Mouse (Mus musculus) ES-E14 (cell line): ENCODE results near the gene Grb7. TPM values are rescaled to one million over a fixed set of nuclear protein-coding genes. Genes with fewer than 3 reads are reported as not detected.

Experiments
- DNase-seq: peaks from one replicate; pipeline ENCODE4 v3.0.0-alpha.2; 2013; ENCODE audit warnings: low read depth, low spot score
- H3K27ac ChIP-seq: 2 replicates; pipeline ENCODE4 v1.5.1; 2012; ENCODE audit warnings: low read depth, mild to moderate bottlenecking, low read length, moderate library complexity, mixed read lengths; ENCODE audit not compliant: poor library complexity, insufficient read depth, severe bottlenecking
- H3K36me3 ChIP-seq: 2 replicates; pipeline ENCODE4 v1.6.1; 2012; ENCODE audit warnings: mild to moderate bottlenecking, low read length, moderate library complexity, mixed read lengths; ENCODE audit not compliant: control insufficient read depth, poor library complexity, insufficient read depth, severe bottlenecking
- H3K4me1 ChIP-seq, 2 experiments: fragments of 150-350 bp in 1 of 2; sonication (generic) in 1 of 2; 2 replicates each; pipeline ENCODE4 v1.6.1; 2012; ENCODE audit warnings: low read length in 2 of 2, mild to moderate bottlenecking in 1 of 2, mixed read lengths in 1 of 2; ENCODE audit not compliant: control insufficient read depth in 2 of 2, insufficient read depth in 2 of 2, poor library complexity in 1 of 2
- H3K4me3 ChIP-seq, 2 experiments: fragments of 150-350 bp in 1 of 2; sonication (generic) in 1 of 2; 2 replicates each; pipeline ENCODE4 v1.5.1; 2012; ENCODE audit warnings: low read length in 2 of 2, low read depth in 1 of 2, mild to moderate bottlenecking in 1 of 2, mixed read lengths in 1 of 2; ENCODE audit not compliant: insufficient read depth in 1 of 2, poor library complexity in 1 of 2, severe bottlenecking in 1 of 2
- H3K9ac ChIP-seq: 2 replicates; pipeline ENCODE4 v1.6.1; 2012; ENCODE audit warnings: low read depth, mild to moderate bottlenecking, low read length, mixed read lengths; ENCODE audit not compliant: poor library complexity, insufficient read depth, severe bottlenecking
- H3K9me3 ChIP-seq: fragments of 150-350 bp; sonication (generic); 2 replicates; pipeline ENCODE4 v1.6.1; 2012; ENCODE audit warnings: low read depth, mild to moderate bottlenecking, low read length; ENCODE audit not compliant: control insufficient read depth, insufficient read depth
- CHD2 ChIP-seq: IDR thresholded peaks from 2 replicates; pipeline ENCODE4 v1.6.1; 2014; ENCODE audit warnings: mild to moderate bottlenecking, low read depth, low read length, inconsistent platforms
- HCFC1 ChIP-seq: IDR thresholded peaks from 2 replicates; pipeline ENCODE4 v1.6.1; 2012; ENCODE audit warnings: low read length, inconsistent platforms, borderline replicate concordance; ENCODE audit not compliant: insufficient read depth
- MAFK ChIP-seq: IDR thresholded peaks from 2 replicates; pipeline ENCODE4 v1.6.1; 2014; ENCODE audit warnings: mild to moderate bottlenecking, low read depth, low read length, inconsistent platforms; ENCODE audit not compliant: insufficient read depth
- ZC3H11A ChIP-seq: IDR thresholded peaks from 2 replicates; pipeline ENCODE4 v1.6.1; 2012; ENCODE audit warnings: low read depth, mild to moderate bottlenecking, inconsistent platforms, low read length, borderline replicate concordance
- ZNF384 ChIP-seq: IDR thresholded peaks from 2 replicates; pipeline ENCODE4 v1.6.1; 2012; ENCODE audit warnings: low read depth, low read length, inconsistent platforms
- in situ Hi-C, 2 experiments: fragments of 600-800 bp; cut with MboI; formaldehyde crosslinking; loops; one replicate each; pipeline ENCODE4 v1.15.1; 2025; ENCODE audit warnings: low sequenced_read_pairs in 2 of 2, inconsistent platforms in 1 of 2; ENCODE audit not compliant: unreplicated experiment in 2 of 2
- total RNA-seq: library from RNA; depleted of rRNA; stranded (reverse); fragments of 300-350 nt; gene quantifications from 2 replicates; pipeline ENCODE4 v1.2.3, GENCODE M21; 2012

The Grb7 gene
- total RNA-seq, 1 experiment = 12.1 TPM

DNA sequence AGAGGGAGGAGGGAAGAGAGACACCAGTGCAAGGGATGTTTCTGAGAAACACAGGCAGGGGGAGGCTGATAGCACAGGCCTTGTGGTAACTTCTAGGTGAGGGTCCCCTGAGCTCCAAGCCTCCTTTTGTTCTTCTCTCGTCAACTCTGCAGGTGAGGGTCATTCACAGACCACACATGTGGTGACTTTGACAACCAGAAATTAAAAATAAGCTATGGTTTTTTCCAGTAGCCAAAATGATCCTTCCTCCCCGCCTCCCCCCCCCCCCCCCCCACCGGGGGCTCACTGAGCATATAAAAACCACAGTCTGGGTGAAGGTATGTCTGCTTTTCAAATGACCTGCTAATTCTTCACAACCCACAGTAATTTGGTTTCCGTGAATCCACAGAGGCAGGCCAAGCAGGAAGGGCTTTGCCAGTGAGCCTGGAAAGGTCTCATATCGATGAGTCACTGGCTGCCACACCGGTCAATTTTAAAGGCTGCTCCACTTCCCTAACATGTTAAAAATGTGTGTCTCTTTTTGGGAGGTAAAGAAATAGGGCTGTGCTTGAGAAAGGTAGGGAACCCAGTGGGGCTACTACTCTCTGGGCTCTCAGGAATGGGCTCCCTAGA, 15.0 kb downstream of the Grb7 start:
- no peak for TF ChIP-seq HCFC1
- no peak for TF ChIP-seq ZC3H11A
- TF ChIP-seq CHD2 = no peak
- TF ChIP-seq ZNF384 = no peak
- TF ChIP-seq MAFK = no peak
- no peak overlapping the region for H3K27ac ChIP-seq
- H3K9me3 ChIP-seq = no peaks in the 10 kb centered on the region
- in situ Hi-C loops = no loop called here
- no peak overlapping the region for H3K4me3 ChIP-seq
- H3K4me1 ChIP-seq = peaks cover 3 to 24% of the 10 kb centered on the region in 2 experiments; a peak in 3 of 4 replicates
- no peaks in the 10 kb centered on the region for H3K36me3 ChIP-seq
- H3K9ac ChIP-seq = no peak overlapping the region
- DNase-seq = no peak

GRCm38 (mm10) chr11:98462255-98462654, 16.1 kb downstream of the Grb7 start:
- H3K4me3 ChIP-seq = no peak overlapping the region
- TF ChIP-seq CHD2 (no peak), ZNF384 (no peak), MAFK (no peak), HCFC1 (no peak), ZC3H11A (no peak)
- in situ Hi-C loops = no loop called here
- H3K4me1 ChIP-seq = peaks cover 3 to 21% of the 10 kb centered on the region in 2 experiments; a peak in 3 of 4 replicates
- no peaks in the 10 kb centered on the region for H3K9me3 ChIP-seq
- H3K36me3 ChIP-seq = no peaks in the 10 kb centered on the region
- DNase-seq = no peak
- H3K27ac ChIP-seq = no peak overlapping the region
- H3K9ac ChIP-seq = no peak overlapping the region

DNA sequence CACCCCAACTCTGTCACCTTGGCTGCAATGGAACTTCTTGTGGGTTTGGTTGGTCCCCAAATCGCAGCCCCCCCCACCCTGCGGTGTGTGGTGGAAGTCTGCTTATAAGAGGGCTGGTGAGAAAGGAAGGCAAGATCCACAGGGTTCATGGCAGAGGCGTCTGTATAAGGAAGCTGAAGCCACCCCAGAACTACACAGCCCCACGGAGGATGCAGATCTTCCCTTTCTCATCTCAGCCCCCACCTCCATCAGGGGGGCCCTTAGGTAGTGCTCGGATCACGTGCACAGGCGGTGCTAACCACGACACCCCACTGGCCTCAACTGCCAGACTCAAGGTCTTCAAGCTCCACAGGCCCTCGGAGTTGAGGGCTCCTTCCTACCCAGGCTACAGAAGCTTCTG, 17.7 kb downstream of the Grb7 start:
- DNase-seq = no peak
- no peaks in the 10 kb centered on the region for H3K9me3 ChIP-seq
- no peak overlapping the region for H3K9ac ChIP-seq
- in situ Hi-C loops = no loop called here
- no peaks in the 10 kb centered on the region for H3K36me3 ChIP-seq
- no peak for TF ChIP-seq MAFK
- TF ChIP-seq ZC3H11A = no peak
- no peak for TF ChIP-seq ZNF384
- TF ChIP-seq CHD2 = no peak
- no peak for TF ChIP-seq HCFC1
- no peak overlapping the region for H3K27ac ChIP-seq
- no peak overlapping the region for H3K4me3 ChIP-seq
- H3K4me1 ChIP-seq = peaks cover 0 to 17% of the 10 kb centered on the region in 2 experiments; a peak in 1 of 4 replicates

DNA sequence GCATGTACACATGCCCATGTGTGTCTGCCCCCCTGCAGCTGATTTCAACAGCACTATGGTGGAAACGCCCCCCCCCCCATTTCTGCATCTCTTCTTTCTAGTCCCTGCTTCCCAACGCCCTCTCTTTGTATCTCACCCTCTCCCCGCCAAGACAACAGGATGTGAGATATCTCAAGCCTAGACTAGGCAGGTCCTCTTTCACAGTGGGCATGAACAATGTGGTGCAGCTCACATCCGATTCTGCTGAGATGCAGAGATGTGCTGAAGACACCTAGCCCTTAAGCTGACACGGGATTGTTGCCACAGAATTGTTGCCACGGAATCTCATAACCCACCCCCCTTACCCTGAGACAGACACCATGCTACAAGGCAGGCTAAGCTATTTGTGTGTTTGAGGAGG, 18.3 kb downstream of the Grb7 start:
- H3K27ac ChIP-seq = no peak overlapping the region
- no peaks in the 10 kb centered on the region for H3K9me3 ChIP-seq
- in situ Hi-C loops = no loop called here
- peaks cover 0 to 13% of the 10 kb centered on the region in 2 experiments; a peak in 1 of 4 replicates for H3K4me1 ChIP-seq
- DNase-seq = no peak
- no peak overlapping the region for H3K9ac ChIP-seq
- no peak overlapping the region for H3K4me3 ChIP-seq
- TF ChIP-seq CHD2 (no peak), ZC3H11A (no peak), MAFK (no peak), HCFC1 (no peak), ZNF384 (no peak)
- H3K36me3 ChIP-seq = no peaks in the 10 kb centered on the region
